Mouse (Mus musculus): ENCODE measurements around the gene Kctd5.

Gene Kctd5

GRCm38 (mm10) chr17:24037360-24037759 is 35.9 kb downstream of the Kctd5 start:
- DNase-seq (ENCODE audit: low spot score in 2 of 2), result peak in 1 of 2 experiments; percentile 29

- DNase-seq (ENCODE audit: low spot score in 2 of 2), result no peak
Observed at GRCm38 (mm10) chr17:24036954-24037353, 36.3 kb downstream of the Kctd5 start.

DNA sequence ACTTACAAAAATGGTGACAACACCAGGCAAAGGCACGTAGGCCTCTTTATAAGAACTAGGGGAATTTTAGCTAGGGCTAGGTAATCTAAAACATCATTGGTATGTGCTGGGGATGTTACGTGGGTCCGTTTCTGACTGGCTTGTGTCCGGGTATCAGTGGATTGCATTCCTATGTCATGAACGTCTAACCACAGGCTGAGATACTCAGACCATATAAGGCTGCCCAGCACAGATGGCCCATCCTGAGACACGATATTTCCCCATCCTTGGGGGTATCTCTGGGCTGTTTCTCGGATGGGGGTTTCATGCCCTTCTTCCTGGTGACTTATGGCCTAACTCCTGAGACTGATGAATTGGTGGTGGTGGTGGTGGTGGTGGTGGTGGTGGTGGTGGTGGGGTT is 38.2 kb downstream of the Kctd5 start:
- DNase-seq (ENCODE audit: low spot score in 2 of 2), result no peak

DNA sequence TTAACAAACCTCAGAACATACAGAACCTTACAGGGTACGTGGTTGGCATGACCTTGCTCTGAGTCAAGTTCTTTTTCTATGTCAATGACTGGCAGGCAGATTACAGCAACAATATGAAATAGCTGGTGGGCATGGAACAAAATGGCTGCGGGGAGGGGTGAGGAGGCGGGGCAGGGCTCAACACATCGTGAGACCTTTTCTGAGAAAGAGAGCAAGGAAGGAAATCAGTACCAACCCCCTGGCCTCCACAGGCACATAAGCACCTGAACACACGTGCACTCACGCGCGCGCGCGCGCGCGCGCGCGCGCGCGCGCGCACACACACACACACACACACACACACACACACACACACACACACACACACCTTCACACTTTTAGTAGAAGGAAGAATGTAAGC is 42.7 kb downstream of the Kctd5 start:
- DNase-seq (ENCODE audit: low spot score in 2 of 2), result no peak

- DNase-seq (ENCODE audit: low spot score in 2 of 2), result no peak
Observed at GRCm38 (mm10) chr17:24029477-24029876, 43.8 kb downstream of the Kctd5 start.

DNA sequence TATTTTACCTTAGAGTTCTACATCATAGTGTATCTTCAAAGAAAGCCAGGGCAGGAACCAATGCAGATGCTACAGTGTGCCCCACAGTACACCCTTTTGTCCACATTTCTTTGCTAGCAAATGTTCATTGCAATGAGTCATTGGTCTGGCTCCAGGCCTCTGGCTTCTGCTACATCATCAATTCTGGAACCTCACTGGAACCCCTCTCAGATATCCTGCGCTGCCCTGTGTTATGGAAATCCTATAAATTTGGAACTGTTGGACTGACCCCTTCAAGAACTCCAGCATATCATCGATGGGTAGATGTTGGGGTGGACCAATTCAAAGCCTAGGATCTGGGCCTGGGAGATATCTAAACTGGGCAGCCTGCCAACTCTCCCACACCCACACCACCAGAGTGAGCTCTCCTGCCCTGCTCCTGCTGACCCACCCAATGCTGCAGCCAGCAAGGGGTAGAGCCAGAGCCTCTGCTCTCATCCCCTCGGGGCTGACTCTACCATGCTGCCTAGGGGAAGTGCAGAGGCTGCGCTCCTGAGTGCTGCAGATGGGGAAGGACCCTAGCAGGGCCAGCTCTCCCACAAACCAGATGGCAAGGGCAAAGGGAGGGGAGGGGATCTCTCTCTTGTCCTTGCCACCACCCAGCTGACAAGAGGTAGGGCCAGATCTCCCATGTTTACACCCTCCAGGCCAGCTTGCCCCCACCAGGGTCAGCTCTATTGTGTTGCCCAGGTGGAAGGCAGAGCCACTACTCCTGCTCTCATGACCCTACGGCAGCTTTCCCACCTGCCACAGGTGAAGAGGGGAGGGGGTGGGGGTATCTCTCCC is 51.7 kb downstream of the Kctd5 start:
- peak; percentile 44 to 46 for DNase-seq (ENCODE audit: low spot score in 2 of 2)

DNA sequence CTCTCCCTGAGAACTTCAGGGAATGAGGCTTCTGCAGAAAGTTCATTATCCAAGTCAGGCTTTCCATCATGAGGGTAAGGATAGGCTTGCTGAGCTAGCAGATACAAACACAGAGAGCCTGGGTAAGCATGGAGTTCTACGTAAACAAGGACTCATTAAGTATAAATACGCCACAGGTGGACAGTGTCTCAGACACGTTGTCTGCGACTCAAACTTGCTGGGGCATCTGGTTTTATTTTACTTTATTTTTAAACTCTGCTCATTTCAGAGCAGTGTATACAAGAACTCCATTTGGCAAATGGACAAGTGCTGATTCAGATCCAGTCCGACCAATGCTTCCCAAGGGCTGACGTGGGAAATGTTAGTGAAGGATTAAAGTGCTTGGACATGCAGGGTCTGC is 52.6 kb downstream of the Kctd5 start:
- DNase-seq (ENCODE audit: low spot score in 2 of 2), result no peak

- no peak for DNase-seq (ENCODE audit: low spot score in 2 of 2)
Observed at GRCm38 (mm10) chr17:24015727-24016126, 57.6 kb downstream of the Kctd5 start.

DNA sequence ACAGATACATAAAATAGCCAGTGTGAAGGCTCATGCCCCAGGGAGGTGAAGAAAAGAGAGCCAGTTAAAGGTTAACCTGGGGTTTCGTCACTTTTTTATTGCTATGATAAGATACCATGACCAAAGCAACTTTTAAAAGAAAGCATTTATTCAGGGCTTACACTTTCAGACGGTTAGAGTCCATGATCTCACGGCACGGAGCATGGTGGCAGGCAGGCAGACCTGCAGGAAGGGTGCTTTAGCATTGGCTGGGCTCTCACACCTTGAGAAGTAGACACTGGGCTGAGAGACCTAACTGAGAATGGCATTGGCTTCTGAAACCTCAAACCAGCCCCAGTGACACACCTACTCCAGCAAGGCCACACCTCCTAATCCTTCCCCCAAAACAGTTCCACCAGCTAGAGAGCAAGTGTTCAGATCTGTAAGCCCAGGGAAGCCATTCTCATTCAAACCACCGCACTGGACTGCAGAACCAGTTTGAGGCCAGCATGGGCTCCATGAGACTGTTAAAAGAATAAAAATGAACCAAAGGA is 58.8 kb downstream of the Kctd5 start:
- no peak for DNase-seq (ENCODE audit: low spot score in 2 of 2)

DNA sequence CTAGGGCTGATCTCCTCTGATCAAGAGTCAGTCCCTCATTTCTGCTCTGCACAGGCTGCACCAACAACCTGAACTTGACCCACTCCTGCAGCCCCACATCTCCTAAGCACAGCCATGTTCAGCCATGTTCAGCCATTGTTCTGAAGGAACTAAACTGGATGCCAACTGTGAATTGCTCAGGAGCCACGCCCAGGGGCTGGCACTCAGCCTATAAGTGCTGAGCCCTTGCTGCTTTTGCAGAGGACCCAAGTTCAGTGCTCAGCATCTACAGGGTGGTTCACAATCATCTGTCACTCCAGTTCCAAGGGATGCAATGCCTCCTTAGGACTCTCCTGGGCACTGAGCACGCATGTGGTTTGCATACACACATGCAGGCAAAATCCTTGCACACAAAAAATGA is 60.4 kb downstream of the Kctd5 start:
- no peak for DNase-seq (ENCODE audit: low spot score in 2 of 2)

- DNase-seq (ENCODE audit: low spot score in 2 of 2), result no peak
Observed at GRCm38 (mm10) chr17:24009617-24010016, 63.7 kb downstream of the Kctd5 start.

DNA sequence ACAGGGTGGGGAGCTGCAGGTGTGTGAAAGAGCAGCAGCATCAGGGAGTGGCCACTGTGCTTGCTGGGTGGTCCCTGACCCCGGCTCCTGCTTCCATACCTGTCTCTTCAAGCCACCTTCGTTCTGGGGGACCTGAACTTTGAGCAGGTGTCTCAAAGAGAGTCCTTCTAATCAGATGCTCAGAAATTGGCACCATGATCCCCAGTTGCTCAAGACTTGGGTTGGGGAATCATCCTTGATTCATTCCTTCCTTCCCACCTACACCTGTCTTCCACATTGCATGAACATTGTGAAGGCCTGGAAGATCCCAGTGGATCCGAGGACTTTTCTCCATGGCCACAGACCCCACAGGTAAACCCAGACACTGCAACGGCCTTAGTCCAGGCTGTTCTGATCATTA is 65.2 kb downstream of the Kctd5 start:
- no peak for DNase-seq (ENCODE audit: low spot score in 2 of 2)

GRCm38 (mm10) chr17:24007391-24007790 is 65.9 kb downstream of the Kctd5 start:
- peak; percentile 40 to 60 for DNase-seq (ENCODE audit: low spot score in 2 of 2)

- no peak for DNase-seq (ENCODE audit: low spot score in 2 of 2)
Observed at GRCm38 (mm10) chr17:24006930-24007329, 66.4 kb downstream of the Kctd5 start.

GRCm38 (mm10) chr17:24005049-24005448 is 68.2 kb downstream of the Kctd5 start:
- DNase-seq (ENCODE audit: low spot score in 2 of 2), result no peak

DNA sequence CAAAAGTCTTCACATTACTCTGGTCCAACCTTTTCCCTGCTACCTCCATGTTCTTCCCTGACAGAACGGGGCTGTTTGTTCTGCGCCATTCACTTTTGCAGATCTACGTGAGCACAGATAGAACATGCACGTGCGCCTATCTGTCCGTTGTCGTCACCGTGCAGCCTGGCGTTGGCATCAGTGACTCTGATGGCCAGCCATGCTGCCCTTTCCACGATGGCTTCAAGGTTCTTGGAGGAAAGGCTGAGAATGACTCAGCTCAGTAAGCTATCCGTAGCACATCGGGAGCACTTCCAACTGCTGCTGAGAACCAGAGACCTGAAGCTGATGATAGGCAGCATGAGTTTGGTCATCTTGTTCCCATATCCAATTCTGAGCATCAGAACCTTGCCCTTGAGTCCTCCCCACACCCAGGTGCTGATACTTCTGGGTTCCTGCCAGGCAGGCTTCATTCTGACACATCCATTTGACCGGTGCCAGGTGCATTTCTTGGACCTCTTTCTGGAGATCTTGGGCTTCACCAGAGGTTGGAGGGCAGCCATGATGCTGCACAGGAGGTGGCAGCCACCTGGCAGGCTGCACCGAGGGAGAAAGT is 69.1 kb downstream of the Kctd5 start:
- DNase-seq (ENCODE audit: low spot score in 2 of 2), result no peak

GRCm38 (mm10) chr17:24000404-24000803 is 72.9 kb downstream of the Kctd5 start:
- DNase-seq (ENCODE audit: low spot score in 2 of 2), result peak; percentile 32 to 49

DNA sequence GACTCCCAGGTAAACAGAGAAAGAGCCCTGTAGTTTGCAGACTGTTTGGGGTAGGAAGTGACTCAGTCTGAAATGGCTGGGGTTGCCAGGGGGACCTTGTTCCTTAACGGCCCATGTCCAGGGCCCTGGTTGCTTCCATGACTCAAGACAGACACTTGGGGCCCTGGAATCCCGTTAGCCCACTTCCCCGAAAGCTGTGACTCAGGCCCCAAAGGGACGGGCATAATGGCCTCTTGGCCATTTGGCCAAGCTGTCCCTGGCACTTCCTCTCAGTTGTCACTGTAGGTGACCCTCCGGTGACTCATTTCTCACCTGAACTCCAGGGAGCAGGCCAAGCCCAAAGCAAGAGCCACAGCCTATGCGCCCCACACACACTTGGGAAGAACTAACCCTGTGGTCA is 74.9 kb downstream of the Kctd5 start:
- DNase-seq (ENCODE audit: low spot score in 2 of 2), result peak; percentile 50 to 55

GRCm38 (mm10) chr17:23997901-23998300 is 75.4 kb downstream of the Kctd5 start, which contains the start of gene Prss22:
Gene Prss22, minus strand, starts transcription at chr17:23998100.
- DNase-seq (ENCODE audit: low spot score in 2 of 2), result peak; percentile 74 to 76
